Mouse (Mus musculus): ENCODE results near the gene Nav1.

Nav1 gene

GRCm38 (mm10) chr1:135607019-135607418, at the start of gene Nav1:
Nav1 (minus strand) TSS chr1:135607295.
- no peak for DNase-seq (ENCODE audit: inconsistent ontology term)

- DNase-seq (ENCODE audit: inconsistent ontology term): no peak
Measured at GRCm38 (mm10) chr1:135653909-135654308, 46.8 kb upstream of the Nav1 start.

- DNase-seq (ENCODE audit: inconsistent ontology term): no peak
Measured at GRCm38 (mm10) chr1:135645459-135646195, 38.5 kb upstream of the Nav1 start.

GRCm38 (mm10) chr1:135644110-135644509, 37.0 kb upstream of the Nav1 start:
- peak; percentile 64 for DNase-seq (ENCODE audit: inconsistent ontology term)

- no peak for DNase-seq (ENCODE audit: inconsistent ontology term)
Measured at GRCm38 (mm10) chr1:135643691-135644090, 36.6 kb upstream of the Nav1 start.

- no peak for DNase-seq (ENCODE audit: inconsistent ontology term)
Measured at GRCm38 (mm10) chr1:135639853-135640252, 32.8 kb upstream of the Nav1 start.

GRCm38 (mm10) chr1:135639093-135639492, 32.0 kb upstream of the Nav1 start:
- DNase-seq (ENCODE audit: inconsistent ontology term): no peak

- peak; percentile 20 for DNase-seq (ENCODE audit: inconsistent ontology term)
Measured at GRCm38 (mm10) chr1:135637574-135638008, 30.5 kb upstream of the Nav1 start.

GRCm38 (mm10) chr1:135636111-135636511, 29.0 kb upstream of the Nav1 start:
- DNase-seq (ENCODE audit: inconsistent ontology term): peak; percentile 85

- DNase-seq (ENCODE audit: inconsistent ontology term): peak; percentile 10
Measured at GRCm38 (mm10) chr1:135635323-135636064, 28.4 kb upstream of the Nav1 start.

GRCm38 (mm10) chr1:135634791-135635190, 27.7 kb upstream of the Nav1 start:
- no peak for DNase-seq (ENCODE audit: inconsistent ontology term)

- no peak for DNase-seq (ENCODE audit: inconsistent ontology term)
Measured at GRCm38 (mm10) chr1:135633884-135634283, 26.8 kb upstream of the Nav1 start.

GRCm38 (mm10) chr1:135633478-135633877, 26.4 kb upstream of the Nav1 start:
- DNase-seq (ENCODE audit: inconsistent ontology term): no peak

- DNase-seq (ENCODE audit: inconsistent ontology term): no peak
Measured at GRCm38 (mm10) chr1:135632199-135632598, 25.1 kb upstream of the Nav1 start.

- no peak for DNase-seq (ENCODE audit: inconsistent ontology term)
Measured at GRCm38 (mm10) chr1:135631515-135631914, 24.4 kb upstream of the Nav1 start.

- no peak for DNase-seq (ENCODE audit: inconsistent ontology term)
Measured at GRCm38 (mm10) chr1:135629846-135630245, 22.8 kb upstream of the Nav1 start.

GRCm38 (mm10) chr1:135626218-135626617, 19.1 kb upstream of the Nav1 start:
- no peak for DNase-seq (ENCODE audit: inconsistent ontology term)

- DNase-seq (ENCODE audit: inconsistent ontology term): peak; percentile 76
Measured at GRCm38 (mm10) chr1:135625741-135626140, 18.6 kb upstream of the Nav1 start.

- DNase-seq (ENCODE audit: inconsistent ontology term): no peak
Measured at GRCm38 (mm10) chr1:135624646-135625045, 17.6 kb upstream of the Nav1 start.

- no peak for DNase-seq (ENCODE audit: inconsistent ontology term)
Measured at GRCm38 (mm10) chr1:135623136-135623535, 16.0 kb upstream of the Nav1 start.

GRCm38 (mm10) chr1:135621307-135621706, 14.2 kb upstream of the Nav1 start:
- DNase-seq (ENCODE audit: inconsistent ontology term): no peak

- DNase-seq (ENCODE audit: inconsistent ontology term): no peak
Measured at GRCm38 (mm10) chr1:135619932-135620391, 12.9 kb upstream of the Nav1 start.

GRCm38 (mm10) chr1:135619130-135619529, 12.0 kb upstream of the Nav1 start:
- DNase-seq (ENCODE audit: inconsistent ontology term): no peak

Data from Muller cell, postnatal 12 days (primary cell).